25 mouse cellular contexts compared by ENCODE assay signal in genomic region chr17:13747681-13748080, GRCm38 (mm10). TPM values are rescaled to one million over a fixed set of nuclear protein-coding genes. Genes with fewer than 3 reads are reported as not detected.
"Had no signal": no experiment of that assay in that cellular context is flagged by ENCODE, and none has a peak within 500 bp of the region (broad histone marks: within the 10 kb centered on the region; RNA-seq: fewer than 3 reads in every experiment).

No protein-coding gene starts in this region.

- H3K9me3 ChIP-seq: kidney, embryonic 15.5 days; limb, embryonic 10.5 days; limb, embryonic 13.5 days; liver, embryonic 12.5 days; liver, embryonic 15.5 days; midbrain, embryonic 12.5 days; midbrain, embryonic 15.5 days; neural tube, embryonic 12.5 days; neural tube, embryonic 15.5 days; stomach, embryonic 15.5 days had no signal

- H3K9ac ChIP-seq: kidney, embryonic 15.5 days; limb, embryonic 13.5 days; liver, embryonic 12.5 days; liver, embryonic 15.5 days; midbrain, embryonic 12.5 days; midbrain, embryonic 15.5 days; neural tube, embryonic 12.5 days; neural tube, embryonic 15.5 days; stomach, embryonic 15.5 days had no signal

- H3K27me3 ChIP-seq: kidney, embryonic 15.5 days; limb, embryonic 13.5 days; midbrain, embryonic 12.5 days; midbrain, embryonic 15.5 days; neural tube, embryonic 12.5 days; neural tube, embryonic 15.5 days; stomach, embryonic 15.5 days had no signal

- H3K4me3 ChIP-seq: kidney, embryonic 15.5 days; limb, embryonic 10.5 days; limb, embryonic 13.5 days; liver, embryonic 12.5 days; liver, embryonic 15.5 days; midbrain, embryonic 12.5 days; midbrain, embryonic 15.5 days; neural tube, embryonic 12.5 days; neural tube, embryonic 15.5 days; stomach, embryonic 15.5 days had no signal

- H3K36me3 ChIP-seq: kidney, embryonic 15.5 days; limb, embryonic 10.5 days; limb, embryonic 13.5 days; liver, embryonic 12.5 days; liver, embryonic 15.5 days; midbrain, embryonic 12.5 days; midbrain, embryonic 15.5 days; neural tube, embryonic 12.5 days; neural tube, embryonic 15.5 days; stomach, embryonic 15.5 days had no signal

- ATAC-seq: liver, embryonic 12.5 days; midbrain, embryonic 15.5 days had no signal

- DNase-seq: kidney, adult 8-10 months; kidney, postnatal 10 days; kidney, postnatal 36 days; liver; lung, adult 2 months; lung, postnatal 14 days; lung, postnatal 4 days; right cerebral cortex, adult 18-20 months; right cerebral cortex, postnatal 14 days; right cerebral cortex, postnatal 4 days; spleen, adult 18-20 months; thymus, adult 2 months; thymus, postnatal 14 days; thymus, postnatal 4 days had no signal

- H3K27ac ChIP-seq: kidney, embryonic 15.5 days; limb, embryonic 10.5 days; limb, embryonic 13.5 days; liver, embryonic 12.5 days; liver, embryonic 15.5 days; midbrain, embryonic 12.5 days; midbrain, embryonic 15.5 days; neural tube, embryonic 12.5 days; neural tube, embryonic 15.5 days; stomach, embryonic 15.5 days had no signal

- H3K4me2 ChIP-seq: kidney, embryonic 15.5 days; limb, embryonic 13.5 days; liver, embryonic 12.5 days; liver, embryonic 15.5 days; midbrain, embryonic 12.5 days; midbrain, embryonic 15.5 days; neural tube, embryonic 12.5 days; neural tube, embryonic 15.5 days; stomach, embryonic 15.5 days had no signal

RNA-seq across cellular contexts. Expression of gene Tcte2, which starts 13.9 kb away (rescaled TPM):
- total RNA-seq: megakaryocyte, adult 5-6 weeks had no signal
